Mouse (Mus musculus): ENCODE data around the gene Tnfrsf11a. TPM values are rescaled to one million over a fixed set of nuclear protein-coding genes. Genes with fewer than 3 reads are reported as not detected.

The Tnfrsf11a gene
- 0.10 and 0.35 TPM in 2 replicates for polyA plus RNA-seq (2016; fragmentation: Nextera tagmentation; extraction: Ambion mirVana)

- peak within 1 kb of the TSS; percentile 47; the same call in 1 of the 2 replicates for H3K27ac ChIP-seq
- peaks cover 43% of the 10 kb centered on the region for H3K27me3 ChIP-seq (ENCODE audit: insufficient read depth, poor library complexity, severe bottlenecking)
- H3K36me3 ChIP-seq: no peaks in the 10 kb centered on the region
- DNase-seq (ENCODE audit: low spot score): no peak
- no peaks in the 10 kb centered on the region for H3K9me3 ChIP-seq
- WGBS: 5% methylated on average over 77 of the region's 77 CpGs
- peaks cover 17% of the 10 kb centered on the region for H3K4me1 ChIP-seq
- peak within 1 kb of the TSS; percentile 66 for H3K4me3 ChIP-seq
These were observed at the start of gene Tnfrsf11a for GRCm38 (mm10) chr1:105780457-105781364. Gene Tnfrsf11a (plus strand): TSS chr1:105780718.

GRCm38 (mm10) chr1:105735318-105735717 is 45.2 kb upstream of the Tnfrsf11a start:
- no peaks in the 10 kb centered on the region for H3K9me3 ChIP-seq
- H3K36me3 ChIP-seq: peaks cover 15% of the 10 kb centered on the region
- no peak overlapping the region for H3K27ac ChIP-seq
- WGBS: 72% methylated on average over 3 of the region's 3 CpGs
- no peaks in the 10 kb centered on the region for H3K4me1 ChIP-seq
- no peak overlapping the region for H3K4me3 ChIP-seq
- DNase-seq (ENCODE audit: low spot score): no peak
- H3K27me3 ChIP-seq (ENCODE audit: insufficient read depth, poor library complexity, severe bottlenecking): no peaks in the 10 kb centered on the region

GRCm38 (mm10) chr1:105738334-105738733 is 42.2 kb upstream of the Tnfrsf11a start:
- 93% methylated on average over 6 of the region's 6 CpGs for WGBS
- Histone ChIP-seq H3K4me3 (no peak overlapping the region), H3K9me3 (no peaks in the 10 kb centered on the region), H3K36me3 (peaks cover 32% of the 10 kb centered on the region), H3K4me1 (no peaks in the 10 kb centered on the region), H3K27me3 (ENCODE audit: insufficient read depth, poor library complexity, severe bottlenecking) (no peaks in the 10 kb centered on the region), H3K27ac (no peak overlapping the region)
- DNase-seq (ENCODE audit: low spot score): no peak

- H3K9me3 ChIP-seq: no peaks in the 10 kb centered on the region
- H3K4me1 ChIP-seq: no peaks in the 10 kb centered on the region
- H3K27ac ChIP-seq: no peak overlapping the region
- no peaks in the 10 kb centered on the region for H3K27me3 ChIP-seq (ENCODE audit: insufficient read depth, poor library complexity, severe bottlenecking)
- H3K4me3 ChIP-seq: no peak overlapping the region
- DNase-seq (ENCODE audit: low spot score): no peak
- H3K36me3 ChIP-seq: peaks cover 40% of the 10 kb centered on the region
These were observed 41.0 kb upstream of the Tnfrsf11a start for GRCm38 (mm10) chr1:105739493-105739892.

GRCm38 (mm10) chr1:105742481-105742880 is 38.0 kb upstream of the Tnfrsf11a start:
- DNase-seq (ENCODE audit: low spot score): no peak
- H3K27me3 ChIP-seq (ENCODE audit: insufficient read depth, poor library complexity, severe bottlenecking): no peaks in the 10 kb centered on the region
- H3K27ac ChIP-seq: no peak overlapping the region
- peaks cover 58% of the 10 kb centered on the region for H3K36me3 ChIP-seq
- H3K4me3 ChIP-seq: no peak overlapping the region
- 88% methylated on average over 1 of the region's 1 CpGs for WGBS
- no peaks in the 10 kb centered on the region for H3K9me3 ChIP-seq
- no peaks in the 10 kb centered on the region for H3K4me1 ChIP-seq

GRCm38 (mm10) chr1:105746444-105746843 is 34.1 kb upstream of the Tnfrsf11a start:
- Histone ChIP-seq H3K27ac (no peak overlapping the region), H3K4me3 (no peak overlapping the region), H3K4me1 (no peaks in the 10 kb centered on the region), H3K27me3 (ENCODE audit: insufficient read depth, poor library complexity, severe bottlenecking) (no peaks in the 10 kb centered on the region), H3K36me3 (peaks cover 45% of the 10 kb centered on the region), H3K9me3 (no peaks in the 10 kb centered on the region)
- no peak for DNase-seq (ENCODE audit: low spot score)
- WGBS: 93% methylated on average over 1 of the region's 1 CpGs

GRCm38 (mm10) chr1:105746858-105747596 is 33.5 kb upstream of the Tnfrsf11a start:
- H3K27me3 ChIP-seq (ENCODE audit: insufficient read depth, poor library complexity, severe bottlenecking): no peaks in the 10 kb centered on the region
- H3K4me1 ChIP-seq: no peaks in the 10 kb centered on the region
- peaks cover 40% of the 10 kb centered on the region for H3K36me3 ChIP-seq
- WGBS: 92% methylated on average over 5 of the region's 5 CpGs
- H3K27ac ChIP-seq: no peak overlapping the region
- H3K4me3 ChIP-seq: no peak overlapping the region
- H3K9me3 ChIP-seq: no peaks in the 10 kb centered on the region
- no peak for DNase-seq (ENCODE audit: low spot score)

- H3K27me3 ChIP-seq (ENCODE audit: insufficient read depth, poor library complexity, severe bottlenecking): no peaks in the 10 kb centered on the region
- H3K4me3 ChIP-seq: no peak overlapping the region
- no peaks in the 10 kb centered on the region for H3K4me1 ChIP-seq
- H3K36me3 ChIP-seq: peaks cover 35% of the 10 kb centered on the region
- no peak for DNase-seq (ENCODE audit: low spot score)
- H3K27ac ChIP-seq: no peak overlapping the region
- H3K9me3 ChIP-seq: no peaks in the 10 kb centered on the region
- 92% methylated on average over 4 of the region's 4 CpGs for WGBS
These were observed 32.3 kb upstream of the Tnfrsf11a start for GRCm38 (mm10) chr1:105748091-105748799.

- Histone ChIP-seq H3K36me3 (peaks cover 14% of the 10 kb centered on the region; the same call in 1 of the 2 replicates), H3K4me3 (no peak overlapping the region), H3K9me3 (no peaks in the 10 kb centered on the region), H3K27me3 (ENCODE audit: insufficient read depth, poor library complexity, severe bottlenecking) (no peaks in the 10 kb centered on the region), H3K27ac (no peak overlapping the region), H3K4me1 (no peaks in the 10 kb centered on the region)
- 74% methylated on average over 4 of the region's 4 CpGs for WGBS
- DNase-seq (ENCODE audit: low spot score): no peak
These were observed 28.3 kb upstream of the Tnfrsf11a start for GRCm38 (mm10) chr1:105752196-105752595.

- H3K9me3 ChIP-seq: no peaks in the 10 kb centered on the region
These were observed 27.6 kb upstream of the Tnfrsf11a start for GRCm38 (mm10) chr1:105752944-105753343.

GRCm38 (mm10) chr1:105758798-105759197 is 21.7 kb upstream of the Tnfrsf11a start:
- WGBS: 86% methylated on average over 4 of the region's 4 CpGs
- Histone ChIP-seq H3K4me3 (no peak overlapping the region), H3K9me3 (0 out of 2 replicates have a peak, but pooled peaks cover 9% of the 10 kb centered on the region), H3K27me3 (ENCODE audit: insufficient read depth, poor library complexity, severe bottlenecking) (no peaks in the 10 kb centered on the region), H3K27ac (no peak overlapping the region), H3K4me1 (no peaks in the 10 kb centered on the region), H3K36me3 (peaks cover 5% of the 10 kb centered on the region; the same call in 1 of the 2 replicates)
- DNase-seq (ENCODE audit: low spot score): no peak

More at GRCm38 (mm10) chr1:105752944-105753343, 27.6 kb upstream of the Tnfrsf11a start:
- Histone ChIP-seq H3K27ac (no peak overlapping the region), H3K4me1 (no peaks in the 10 kb centered on the region), H3K4me3 (no peak overlapping the region), H3K27me3 (ENCODE audit: insufficient read depth, poor library complexity, severe bottlenecking) (no peaks in the 10 kb centered on the region), H3K36me3 (peaks cover 14% of the 10 kb centered on the region; the same call in 1 of the 2 replicates)
- 94% methylated on average over 1 of the region's 1 CpGs for WGBS
- no peak for DNase-seq (ENCODE audit: low spot score)

GRCm38 (mm10) chr1:105759422-105760165 is 20.9 kb upstream of the Tnfrsf11a start:
- H3K36me3 ChIP-seq: 0 out of 2 replicates have a peak, but pooled peaks cover 2% of the 10 kb centered on the region
- DNase-seq (ENCODE audit: low spot score): no peak
- 77% methylated on average over 3 of the region's 3 CpGs for WGBS
- H3K27ac ChIP-seq: no peak overlapping the region
- 0 out of 2 replicates have a peak, but pooled peaks cover 9% of the 10 kb centered on the region for H3K9me3 ChIP-seq
- no peaks in the 10 kb centered on the region for H3K27me3 ChIP-seq (ENCODE audit: insufficient read depth, poor library complexity, severe bottlenecking)
- no peak overlapping the region for H3K4me3 ChIP-seq
- H3K4me1 ChIP-seq: no peaks in the 10 kb centered on the region
